7 mouse cellular contexts compared by ENCODE assay signal in the genomic region with DNA sequence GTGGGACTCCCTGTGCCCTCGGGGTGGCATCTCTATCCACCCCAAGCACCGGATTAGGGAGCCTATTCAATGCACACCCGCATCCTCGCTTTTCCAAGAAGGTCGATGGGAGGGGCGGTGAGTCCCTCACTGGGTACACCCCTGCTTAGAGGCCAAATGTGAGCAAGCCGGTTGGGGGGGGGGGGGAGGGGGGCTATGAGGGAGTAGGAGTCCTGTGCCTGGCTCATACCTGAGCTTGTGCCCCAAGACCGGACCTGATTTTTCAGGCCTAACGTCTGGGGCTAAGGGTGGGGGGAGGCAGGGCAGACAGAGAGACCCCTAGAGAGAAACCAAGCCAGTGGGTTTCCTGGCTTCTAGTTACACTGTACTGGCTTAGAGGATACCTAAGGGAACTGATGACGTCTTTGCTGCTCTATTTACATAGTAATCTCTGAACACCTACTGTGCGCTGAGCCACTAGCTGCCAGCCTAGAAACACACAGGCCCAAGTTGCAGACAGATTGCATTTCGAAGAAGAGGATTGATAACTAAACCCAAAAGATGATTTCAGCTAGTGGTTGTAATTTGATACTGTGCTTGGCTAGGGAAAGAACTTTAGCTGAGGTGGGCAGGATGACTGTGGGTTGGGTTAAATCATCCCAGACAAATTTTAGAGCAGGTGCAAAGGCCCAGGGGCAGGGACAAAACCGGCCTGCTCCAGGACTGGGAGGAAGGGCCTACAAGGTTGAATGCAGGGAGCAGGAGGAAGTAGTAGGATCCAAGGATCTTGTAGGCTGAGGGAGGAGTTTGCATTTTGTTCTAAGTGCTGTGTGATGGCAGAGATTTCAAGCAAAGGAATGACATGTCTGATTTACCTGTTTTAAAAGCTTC. TPM values are rescaled to one million over a fixed set of nuclear protein-coding genes. Genes with fewer than 3 reads are reported as not detected.
A peak's percentile ranks its signal among the peaks of the same experiment; 100 is the strongest.
DNase-seq lines count a peak whose midpoint lies in the region; ATAC-seq and TF ChIP-seq lines count a peak whose summit lies in the region.

No protein-coding gene starts in this region.

- H3K9ac ChIP-seq in intestine, embryonic 15.5 days, result peak overlapping the region; percentile 37
- H3K9ac ChIP-seq in liver, embryonic 14.5 days (replicated peaks), result no peak overlapping the region

- TF ChIP-seq EP300 in liver, embryonic 14.5 days (IDR thresholded peaks at IDR 0.05; ENCODE audit: low read depth), result no peak

- no peak for TF ChIP-seq CTCF in E14TG2a.4 (conservative IDR thresholded peaks at IDR 0.05; ENCODE audit: low read length)
- no peak for TF ChIP-seq CTCF in liver, embryonic 14.5 days (IDR thresholded peaks at IDR 0.05; ENCODE audit: low read depth)

- peaks cover 32% of the 10 kb centered on the region for H3K27me3 ChIP-seq in E14TG2a.4 (ENCODE audit: insufficient read depth, low read length)
- no peaks in the 10 kb centered on the region for H3K27me3 ChIP-seq in intestine, embryonic 15.5 days (replicated peaks)
- H3K27me3 ChIP-seq in liver, embryonic 14.5 days (ENCODE audit: control insufficient read depth, insufficient read depth, low read length), result peaks cover 4% of the 10 kb centered on the region; the same call in 1 of the 2 replicates

- peak; percentile 68 for DNase-seq in ZHBTc4 (ENCODE audit: low read depth, low spot score)
- DNase-seq in liver, embryonic 14.5 days (ENCODE audit: low read depth in 3 of 3, low spot score in 3 of 3), result no peak
- DNase-seq in right cerebral cortex, postnatal 4 days, result no peak
- no peak for DNase-seq in yolk sac, embryonic 10.5 days (ENCODE audit: low spot score)
- no peak for DNase-seq in cerebellum, postnatal 25 days

- peak overlapping the region; percentile 66 for H3K4me3 ChIP-seq in E14TG2a.4 (replicated peaks; ENCODE audit: low read length)
- peak overlapping the region; percentile 31 for H3K4me3 ChIP-seq in intestine, embryonic 15.5 days (replicated peaks)
- H3K4me3 ChIP-seq in liver, embryonic 14.5 days (ENCODE audit: insufficient read depth in 1 of 2, low read depth in 2 of 2, low read length in 2 of 2), result peak overlapping the region in 1 of 2 experiments; percentile 6; a peak in 3 of 4 replicates

- peaks cover 56% of the 10 kb centered on the region for H3K4me1 ChIP-seq in E14TG2a.4 (replicated peaks; ENCODE audit: low read depth, low read length)
- H3K4me1 ChIP-seq in intestine, embryonic 15.5 days (replicated peaks), result peaks cover 36% of the 10 kb centered on the region
- peaks cover 23 to 32% of the 10 kb centered on the region in 2 experiments for H3K4me1 ChIP-seq in liver, embryonic 14.5 days (replicated peaks; ENCODE audit: control insufficient read depth in 2 of 2, insufficient read depth in 2 of 2, low read length in 1 of 2)

- no peaks in the 10 kb centered on the region for H3K36me3 ChIP-seq in E14TG2a.4 (ENCODE audit: insufficient read depth, low read length)
- no peaks in the 10 kb centered on the region for H3K36me3 ChIP-seq in intestine, embryonic 15.5 days
- H3K36me3 ChIP-seq in liver, embryonic 14.5 days (replicated peaks; ENCODE audit: control insufficient read depth, insufficient read depth, low read depth), result no peaks in the 10 kb centered on the region

- peak; percentile 37; the same call in 1 of the 2 replicates for ATAC-seq in intestine, embryonic 15.5 days
- ATAC-seq in liver, embryonic 14.5 days (ENCODE audit: insufficient read depth), result no peak

- 24% methylated on average over 12 of the region's 13 CpGs for WGBS in intestine, embryonic 15.5 days
- WGBS in liver, embryonic 14.5 days (ENCODE audit: insufficient replicate concordance), result 33% methylated on average over 13 of the region's 13 CpGs

- H3K4me2 ChIP-seq in intestine, embryonic 15.5 days (replicated peaks), result peak overlapping the region; percentile 78
- peak overlapping the region; percentile 51 for H3K4me2 ChIP-seq in liver, embryonic 14.5 days (ENCODE audit: low read depth)

- H3K27ac ChIP-seq in intestine, embryonic 15.5 days, result peak overlapping the region; percentile 83
- H3K27ac ChIP-seq in liver, embryonic 14.5 days, result no peak overlapping the region

- H3K9me3 ChIP-seq in E14TG2a.4 (ENCODE audit: low read length), result no peaks in the 10 kb centered on the region
- H3K9me3 ChIP-seq in intestine, embryonic 15.5 days, result no peaks in the 10 kb centered on the region
- H3K9me3 ChIP-seq in liver, embryonic 14.5 days (ENCODE audit: control insufficient read depth, low read length), result no peaks in the 10 kb centered on the region

RNA-seq across cellular contexts. Expression of a gene that starts 20.7 kb away (rescaled TPM):
- 1.7 and 1.8 TPM in 2 replicates for polyA plus RNA-seq in intestine, embryonic 15.5 days (2015; fragmentation: Nextera tagmentation; extraction: Ambion mirVana)
- polyA plus RNA-seq in liver, embryonic 14.5 days (2012; rRNA removed), result 0.56 and 0.61 TPM in 2 replicates
- 0.68 and 0.98 TPM in 2 replicates for polyA plus RNA-seq in liver, embryonic 14.5 days (2014; fragmentation: Nextera tagmentation; extraction: Ambion mirVana)

RNA-seq across cellular contexts. Expression of a gene that starts 23.3 kb away (rescaled TPM):
- 23.4 and 23.8 TPM in 2 replicates for polyA plus RNA-seq in intestine, embryonic 15.5 days (2015; fragmentation: Nextera tagmentation; extraction: Ambion mirVana)
- polyA plus RNA-seq in liver, embryonic 14.5 days (2012; rRNA removed), result 9.8 and 11.6 TPM in 2 replicates
- 9.8 and 12.1 TPM in 2 replicates for polyA plus RNA-seq in liver, embryonic 14.5 days (2014; fragmentation: Nextera tagmentation; extraction: Ambion mirVana)

RNA-seq across cellular contexts. Expression of a gene that starts 35.7 kb away (rescaled TPM):
- 21.3 and 21.4 TPM in 2 replicates for polyA plus RNA-seq in intestine, embryonic 15.5 days (2015; fragmentation: Nextera tagmentation; extraction: Ambion mirVana)
- polyA plus RNA-seq in liver, embryonic 14.5 days (2012; rRNA removed), result 7.4 and 10.5 TPM in 2 replicates
- polyA plus RNA-seq in liver, embryonic 14.5 days (2014; fragmentation: Nextera tagmentation; extraction: Ambion mirVana), result 14.3 and 15.3 TPM in 2 replicates

RNA-seq across cellular contexts. Expression of a gene that starts 45.0 kb away (rescaled TPM):
- polyA plus RNA-seq in intestine, embryonic 15.5 days (2015; fragmentation: Nextera tagmentation; extraction: Ambion mirVana), result 20.3 and 22.0 TPM in 2 replicates
- polyA plus RNA-seq in liver, embryonic 14.5 days (2012; rRNA removed), result 0.97 and 1.4 TPM in 2 replicates
- 0.28 and 0.48 TPM in 2 replicates for polyA plus RNA-seq in liver, embryonic 14.5 days (2014; fragmentation: Nextera tagmentation; extraction: Ambion mirVana)
